Mouse (Mus musculus) CH12.LX (cell line): ENCODE measurements around the gene Hist1h2af.

ENCODE experiments used
- CTCF ChIP-seq, 2 experiments: IDR thresholded peaks in 1 of 2; conservative IDR thresholded peaks in 1 of 2; 2 replicates each; pipeline ENCODE4 v1.5.1; 2011 to 2012; ENCODE audit warnings: low read depth in 2 of 2, low read length in 2 of 2, improper control_type of control experiment in 1 of 2, inconsistent platforms in 1 of 2, mild to moderate bottlenecking in 1 of 2, moderate library complexity in 1 of 2
- EP300 ChIP-seq: IDR thresholded peaks from 2 replicates; pipeline ENCODE4 v1.6.1; 2011; ENCODE audit warnings: low read length, improper control_type of control experiment
- JUN ChIP-seq: IDR thresholded peaks from 2 replicates; pipeline ENCODE4 v1.6.1; 2011; ENCODE audit warnings: low read depth, mild to moderate bottlenecking, low read length, improper control_type of control experiment, moderate library complexity; ENCODE audit not compliant: insufficient read depth
- POLR2A ChIP-seq: IDR thresholded peaks from 2 replicates; pipeline ENCODE4 v1.6.1; 2011; ENCODE audit warnings: low read depth, mild to moderate bottlenecking, improper control_type of control experiment, low read length
- SIN3A ChIP-seq: IDR thresholded peaks from 2 replicates; pipeline ENCODE4 v1.6.1; 2012; ENCODE audit warnings: low read length, improper control_type of control experiment, inconsistent platforms
- TCF12 ChIP-seq: IDR thresholded peaks from 2 replicates; pipeline ENCODE4 v1.6.1; 2014; ENCODE audit warnings: low read depth, mild to moderate bottlenecking, inconsistent platforms, low read length, improper control_type of control experiment
- USF1 ChIP-seq: IDR thresholded peaks from 2 replicates; pipeline ENCODE4 v1.6.1; 2014; ENCODE audit warnings: low read depth, mild to moderate bottlenecking, inconsistent platforms, low read length, improper control_type of control experiment
- USF2 ChIP-seq: conservative IDR thresholded peaks from 2 replicates; pipeline ENCODE4 v1.6.1; 2011; ENCODE audit warnings: low read depth, low read length, improper control_type of control experiment
- ZNF384 ChIP-seq: IDR thresholded peaks from 2 replicates; pipeline ENCODE4 v1.6.1; 2012; ENCODE audit warnings: low read depth, low read length, improper control_type of control experiment, inconsistent platforms

DNA sequence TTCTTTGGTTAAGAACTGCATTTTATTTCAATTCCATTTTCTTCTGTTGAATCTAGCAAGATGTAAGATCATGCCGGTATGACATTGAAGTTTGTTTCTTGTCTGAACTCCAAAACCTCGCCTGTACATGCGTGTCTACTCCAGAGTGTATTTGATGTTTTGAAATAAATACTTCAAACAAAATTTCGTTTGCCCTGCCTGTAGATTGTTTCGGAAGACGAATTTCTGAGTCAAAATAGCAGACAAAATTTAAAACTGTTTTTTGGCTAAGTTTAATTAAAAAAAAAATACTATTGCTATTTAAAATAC, 15.5 kb upstream of the Hist1h2af start:
- TF ChIP-seq USF2 (no peak), JUN (no peak), POLR2A (no peak), CTCF (conservative IDR thresholded peaks at IDR 0.05 in 1 of 2, IDR thresholded peaks at IDR 0.05 in 1 of 2; ENCODE audit: low read depth in 2 of 2, low read length in 2 of 2) (no peak), ZNF384 (no peak), TCF12 (no peak), SIN3A (0 out of 2 replicates have a peak, but pooled peaks have one; percentile 55), EP300 (no peak), USF1 (no peak)
